Mouse (Mus musculus): ENCODE data around the gene Larp6.
A peak's percentile ranks its signal among the peaks of the same experiment; 100 is the strongest.

Larp6 gene

DNA sequence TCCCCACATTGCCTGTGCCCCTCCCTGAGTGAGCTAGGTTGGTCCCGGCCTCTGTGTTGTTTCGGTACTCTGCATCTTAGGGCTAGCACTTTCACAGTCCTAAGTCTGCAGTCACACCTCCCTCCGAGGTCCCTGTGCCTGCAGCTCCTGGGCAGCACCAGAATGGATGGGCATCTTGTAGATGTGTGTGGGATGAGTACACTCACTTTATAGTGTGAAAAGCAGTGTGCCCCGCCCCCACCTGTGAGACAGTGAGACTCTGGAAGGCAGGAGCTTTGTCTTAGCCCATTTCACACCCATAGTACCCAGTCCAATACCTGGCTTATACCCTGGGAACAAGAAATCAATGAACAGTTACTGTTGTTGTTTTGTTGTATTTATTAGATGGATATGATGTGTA is 2.5 kb downstream of the Larp6 start:
- no peak for DNase-seq (ENCODE audit: low spot score)

GRCm38 (mm10) chr9:60715828-60716227 is 3.0 kb downstream of the Larp6 start:
- no peak for DNase-seq (ENCODE audit: low spot score)

DNA sequence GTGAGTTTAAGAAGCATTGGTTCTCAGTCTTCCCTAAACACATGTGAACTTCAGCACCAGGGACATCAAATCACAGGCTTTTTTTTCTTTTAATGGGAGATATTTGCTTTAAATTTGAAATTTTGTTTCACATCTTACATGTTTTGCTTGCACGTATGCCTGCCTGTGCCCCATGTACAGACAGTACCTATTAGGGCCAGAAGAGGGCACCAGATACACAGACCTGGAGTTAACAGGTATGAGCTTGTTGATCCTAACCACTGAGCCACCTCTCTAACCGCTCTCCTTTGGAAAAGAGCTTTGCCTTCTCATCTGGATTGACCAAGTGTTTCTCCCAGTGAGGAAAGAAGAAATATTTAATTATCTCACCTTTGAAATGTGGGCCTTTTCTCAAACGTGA is 5.5 kb downstream of the Larp6 start:
- DNase-seq (ENCODE audit: low spot score) = peak; percentile 65

GRCm38 (mm10) chr9:60719687-60720086 is 6.9 kb downstream of the Larp6 start:
- no peak for DNase-seq (ENCODE audit: low spot score)

DNA sequence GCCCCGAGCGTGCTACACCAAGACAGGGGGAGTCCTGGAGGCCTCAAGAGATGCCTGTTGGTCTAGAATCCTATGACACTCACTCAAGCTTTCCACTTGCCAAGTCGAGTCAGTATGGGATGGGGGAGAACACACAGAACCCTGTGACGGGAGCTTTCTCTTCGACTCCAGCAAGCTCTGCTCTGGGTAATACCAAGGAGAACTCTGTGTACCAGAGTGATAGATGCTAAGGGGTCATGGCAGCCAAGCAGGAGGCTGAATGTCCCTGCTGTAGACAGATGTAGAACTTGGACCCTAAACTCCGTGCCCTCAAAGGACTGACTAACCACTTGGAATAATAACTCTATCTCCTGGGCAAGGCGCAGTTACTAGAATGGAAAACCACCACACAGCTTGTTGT is 12.2 kb downstream of the Larp6 start:
- DNase-seq (ENCODE audit: low spot score) = no peak

GRCm38 (mm10) chr9:60734321-60734720 is 21.5 kb downstream of the Larp6 start:
- DNase-seq (ENCODE audit: low spot score) = no peak

GRCm38 (mm10) chr9:60739126-60739525 is 26.3 kb downstream of the Larp6 start:
- DNase-seq (ENCODE audit: low spot score) = no peak

DNA sequence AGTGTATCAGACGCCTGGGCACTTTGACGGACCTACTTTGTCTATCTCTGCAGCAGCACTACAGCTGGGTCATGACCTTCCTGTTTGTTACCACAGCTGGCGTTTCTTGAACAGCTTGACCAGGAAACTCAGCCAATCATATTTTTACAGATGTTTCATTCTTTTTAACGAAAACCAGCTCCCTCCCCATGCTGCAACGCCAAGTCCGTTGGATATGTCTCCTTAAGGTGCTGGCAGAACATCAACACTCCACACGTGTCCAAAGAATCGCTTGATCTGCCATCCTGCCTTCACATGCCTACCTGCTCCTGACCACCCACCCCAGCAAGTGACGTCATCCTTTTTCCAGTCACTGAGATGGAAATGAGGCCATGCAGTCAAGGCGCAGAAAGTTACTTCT is 28.6 kb downstream of the Larp6 start:
- no peak for DNase-seq (ENCODE audit: low spot score)

DNA sequence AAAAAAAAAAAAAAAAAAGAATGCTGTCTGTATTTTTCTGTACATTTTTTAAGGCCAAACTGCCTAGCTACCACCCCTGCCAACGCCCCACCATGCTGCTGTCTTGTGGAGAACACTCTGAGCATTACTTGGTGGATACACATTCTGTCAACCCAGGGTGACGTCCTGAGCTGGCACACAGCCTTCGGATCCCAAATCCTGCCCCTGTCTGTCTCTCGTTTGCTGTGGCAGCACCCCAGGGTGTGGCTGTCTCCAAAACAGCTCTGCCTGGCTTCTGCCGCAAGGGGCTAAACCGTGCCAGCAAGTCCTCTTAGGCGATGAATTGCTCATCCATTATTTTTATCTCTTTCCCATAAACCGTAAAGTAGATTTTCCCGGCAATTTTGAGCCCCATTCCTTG is 29.7 kb downstream of the Larp6 start:
- peak; percentile 60 for DNase-seq (ENCODE audit: low spot score)

GRCm38 (mm10) chr9:60743180-60743900 is 30.6 kb downstream of the Larp6 start:
- DNase-seq (ENCODE audit: low spot score) = peak; percentile 83

DNA sequence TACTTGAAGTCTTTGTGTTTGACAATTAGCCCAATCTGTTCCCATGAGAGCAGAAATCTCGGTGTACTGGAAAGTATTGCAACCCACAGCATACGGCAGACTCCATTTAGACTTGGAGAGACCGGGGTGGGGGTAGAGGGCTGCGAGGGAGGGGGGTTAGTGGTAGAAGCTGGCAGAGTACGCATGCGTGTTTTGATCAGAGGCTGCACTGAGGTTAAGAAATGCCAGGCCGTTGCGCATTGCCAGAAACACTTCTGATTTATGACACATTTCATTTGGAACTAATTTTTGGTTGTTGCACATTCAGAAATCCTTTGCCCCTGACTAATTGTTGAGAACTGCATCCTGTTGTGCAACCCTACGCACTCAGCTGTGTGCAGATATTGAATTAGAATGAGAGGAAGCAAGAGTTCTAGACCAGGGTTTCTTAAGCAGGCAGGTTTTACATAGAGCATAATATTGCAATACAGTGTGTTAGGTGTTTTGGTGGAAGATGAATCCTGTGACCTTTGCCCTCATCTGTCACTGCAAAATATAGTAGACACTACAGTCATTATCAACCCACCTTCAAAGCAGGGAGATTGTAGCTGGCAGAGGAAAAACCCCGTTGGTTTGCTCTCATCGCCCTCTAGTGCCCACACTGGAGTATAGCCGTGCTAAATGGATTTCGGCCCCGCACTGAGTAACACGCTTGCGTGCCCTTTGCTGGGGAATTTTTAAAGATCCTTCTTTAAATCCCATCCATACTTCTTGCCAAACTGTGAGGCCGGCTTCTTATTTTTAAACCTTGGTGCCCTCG is 31.6 kb downstream of the Larp6 start:
- peak; percentile 90 for DNase-seq (ENCODE audit: low spot score)

DNA sequence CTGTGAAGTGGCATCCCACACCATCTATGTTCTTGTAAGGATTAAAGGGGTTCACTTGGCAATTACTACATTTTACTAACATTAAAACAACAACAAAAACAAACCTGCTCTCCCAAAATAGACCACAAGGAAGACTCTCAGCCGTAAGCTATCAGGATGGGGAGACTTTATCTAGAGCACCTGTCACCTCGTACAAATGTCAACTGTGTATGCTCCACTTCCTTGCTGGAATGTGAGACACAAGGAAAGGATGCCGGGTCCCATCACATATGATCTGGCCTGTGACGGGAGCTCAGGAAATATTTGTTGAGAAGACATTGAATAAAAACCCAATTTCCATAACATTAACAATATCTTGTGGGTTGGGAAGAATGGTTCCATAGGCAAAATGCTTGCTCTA is 32.2 kb downstream of the Larp6 start:
- no peak for DNase-seq (ENCODE audit: low spot score)

- DNase-seq (ENCODE audit: low spot score) = no peak
Measured at GRCm38 (mm10) chr9:60746561-60746960, 33.8 kb downstream of the Larp6 start.

DNA sequence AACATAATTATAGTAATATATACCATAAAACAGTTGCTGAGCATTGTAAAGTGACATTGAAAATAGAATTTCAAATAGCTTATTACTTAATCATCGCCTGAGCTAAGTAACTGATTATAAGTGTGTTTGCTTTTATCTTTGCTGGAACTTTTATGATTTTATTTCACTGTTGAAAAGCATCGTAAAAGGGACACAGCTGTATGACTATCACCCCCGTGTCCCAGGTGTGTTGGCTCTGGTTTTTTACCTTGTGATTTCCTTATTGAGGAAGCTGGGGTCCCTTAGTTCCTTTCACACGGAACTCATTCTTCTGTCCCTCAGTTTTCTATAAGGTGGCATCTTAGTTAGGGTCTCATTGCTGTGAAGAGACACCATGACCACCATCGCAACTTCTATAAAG is 34.9 kb downstream of the Larp6 start:
- no peak for DNase-seq (ENCODE audit: low spot score)

GRCm38 (mm10) chr9:60748191-60748590 is 35.4 kb downstream of the Larp6 start:
- no peak for DNase-seq (ENCODE audit: low spot score)

DNA sequence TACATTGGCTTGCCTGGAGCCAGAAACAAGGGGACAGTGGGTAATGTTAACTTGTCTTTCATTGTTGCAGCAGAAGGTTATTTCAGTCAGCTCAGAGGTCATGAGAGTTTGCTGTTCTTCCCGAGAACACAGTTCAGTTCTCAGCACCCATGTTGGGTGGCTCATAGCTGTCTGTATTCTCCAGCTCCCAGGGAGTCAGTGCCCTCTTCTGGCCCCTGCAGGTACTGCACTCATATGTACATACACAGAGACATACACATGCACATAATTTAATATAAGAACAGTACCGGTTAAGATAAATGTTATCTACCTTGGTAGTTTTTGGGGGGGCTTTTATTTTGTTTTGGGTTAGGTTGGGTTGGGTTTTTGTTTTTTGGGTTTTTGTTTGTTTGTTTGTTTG is 36.3 kb downstream of the Larp6 start:
- DNase-seq (ENCODE audit: low spot score) = no peak

- DNase-seq (ENCODE audit: low spot score) = no peak
Measured at GRCm38 (mm10) chr9:60751098-60751497, 38.3 kb downstream of the Larp6 start.

GRCm38 (mm10) chr9:60751971-60752370 is 39.2 kb downstream of the Larp6 start:
- DNase-seq (ENCODE audit: low spot score) = no peak

GRCm38 (mm10) chr9:60752636-60753035 is 39.8 kb downstream of the Larp6 start:
- no peak for DNase-seq (ENCODE audit: low spot score)

- DNase-seq (ENCODE audit: low spot score) = peak; percentile 72
Measured at GRCm38 (mm10) chr9:60756258-60756657, 43.5 kb downstream of the Larp6 start.

GRCm38 (mm10) chr9:60756866-60757740 is 44.3 kb downstream of the Larp6 start:
- DNase-seq (ENCODE audit: low spot score) = no peak

- DNase-seq (ENCODE audit: low spot score) = no peak
Measured at GRCm38 (mm10) chr9:60757817-60758216, 45.0 kb downstream of the Larp6 start.

Data from adipocyte (in vitro differentiated cells).